Mouse (Mus musculus): Measurements from ENCODE around the gene Snw1. TPM values are rescaled to one million over a fixed set of nuclear protein-coding genes. Genes with fewer than 3 reads are reported as not detected.

The Snw1 gene
- total RNA-seq, 2 experiments from 2014 or later = 64.8 to 70.6 TPM

- no peak for DNase-seq (ENCODE audit: low spot score in 2 of 2)
These were observed 47.6 kb downstream of the Snw1 start for GRCm38 (mm10) chr12:87424516-87424915.

- no peak for DNase-seq (ENCODE audit: low spot score in 2 of 2)
These were observed 48.4 kb downstream of the Snw1 start for GRCm38 (mm10) chr12:87423700-87424099.

- DNase-seq (ENCODE audit: low spot score in 2 of 2) = no peak
These were observed 50.2 kb downstream of the Snw1 start for GRCm38 (mm10) chr12:87421708-87422507.

- DNase-seq (ENCODE audit: low spot score in 2 of 2) = no peak
These were observed 52.0 kb downstream of the Snw1 start for GRCm38 (mm10) chr12:87419974-87420485.

GRCm38 (mm10) chr12:87418921-87419320 is 53.2 kb downstream of the Snw1 start:
- DNase-seq (ENCODE audit: low spot score in 2 of 2) = no peak

- DNase-seq (ENCODE audit: low spot score in 2 of 2) = peak; percentile 56 to 64
These were observed 55.4 kb downstream of the Snw1 start for GRCm38 (mm10) chr12:87416690-87417089.

GRCm38 (mm10) chr12:87415358-87415757 is 56.7 kb downstream of the Snw1 start:
- no peak for DNase-seq (ENCODE audit: low spot score in 2 of 2)

GRCm38 (mm10) chr12:87413179-87413790 is 58.8 kb downstream of the Snw1 start:
- DNase-seq (ENCODE audit: low spot score in 2 of 2) = peak; percentile 73 to 74

GRCm38 (mm10) chr12:87410999-87411398 is 61.1 kb downstream of the Snw1 start:
- no peak for DNase-seq (ENCODE audit: low spot score in 2 of 2)

GRCm38 (mm10) chr12:87409123-87409522 is 63.0 kb downstream of the Snw1 start:
- no peak for DNase-seq (ENCODE audit: low spot score in 2 of 2)

GRCm38 (mm10) chr12:87407869-87408605 is 64.0 kb downstream of the Snw1 start:
- peak; percentile 40 to 57 for DNase-seq (ENCODE audit: low spot score in 2 of 2)

- DNase-seq (ENCODE audit: low spot score in 2 of 2) = no peak
These were observed 66.4 kb downstream of the Snw1 start for GRCm38 (mm10) chr12:87405721-87406120.

- DNase-seq (ENCODE audit: low spot score in 2 of 2) = no peak
These were observed 66.9 kb downstream of the Snw1 start for GRCm38 (mm10) chr12:87405165-87405564.

GRCm38 (mm10) chr12:87401883-87402282 is 70.2 kb downstream of the Snw1 start:
- no peak for DNase-seq (ENCODE audit: low spot score in 2 of 2)

GRCm38 (mm10) chr12:87399119-87399819 is 72.8 kb downstream of the Snw1 start:
- DNase-seq (ENCODE audit: low spot score in 2 of 2) = no peak

Small RNAs within 50 kb of the gene (microRNA-seq; reads per million reads assigned to microRNA genes)
- gene Mir3068 (ENCODE audit: borderline number of aligned reads in 2 of 2) = 90.6 to 141 reads per million in 2 experiments

Other genes with a start within 250 kb of the Snw1 start
- under 1 TPM; 0.67 to 0.76 TPM for gene Noxred1, start 233.5 kb downstream of the Snw1 start, total RNA-seq (2021)
- 10 to 100 TPM; 35.9 to 40.3 TPM for gene Vipas39, start 206.0 kb downstream of the Snw1 start, total RNA-seq (2021)
- 100 to 1,000 TPM; 235 to 276 TPM for gene Ahsa1, start 205.8 kb downstream of the Snw1 start, total RNA-seq (2021)
- under 1 TPM in 1 of 2 experiments, not detected in 1; 0.13 TPM for gene Ism2, start 172.6 kb downstream of the Snw1 start, total RNA-seq (2021)
- 100 to 1,000 TPM; 124 to 260 TPM for gene Sptlc2, start 83.9 kb downstream of the Snw1 start, total RNA-seq (2021)
- gene Slirp, start 28.4 kb downstream of the Snw1 start, total RNA-seq (2021) = 100 to 1,000 TPM; 163 to 186 TPM
- gene Alkbh1, start 28.3 kb downstream of the Snw1 start, total RNA-seq (2021) = 10 to 100 TPM; 24.9 to 25.1 TPM
- not detected for gene Gm5788, start 22.4 kb upstream of the Snw1 start, total RNA-seq (2021)
- not detected for gene Gm8300, start 42.0 kb upstream of the Snw1 start, total RNA-seq (2021)
- gene Oog1, start 130.4 kb upstream of the Snw1 start, total RNA-seq (2021) = not detected
- not detected for gene Gm4027, start 146.6 kb upstream of the Snw1 start, total RNA-seq (2021)
- gene Gm16381, start 172.3 kb upstream of the Snw1 start, total RNA-seq (2021) = not detected

All from adrenal gland, adult 18-20 months (tissue).